Mouse (Mus musculus): ENCODE results near the gene Ubr7.

- TF ChIP-seq CTCF (IDR thresholded peaks at IDR 0.05; ENCODE audit: extremely low read depth, insufficient read depth, insufficient read length, insufficient replicate concordance) (no peak), POLR2A (IDR thresholded peaks at IDR 0.05; ENCODE audit: low read depth, low read length) (no peak)
Measured at GRCm38 (mm10) chr12:102722966-102723365, 34.8 kb upstream of the Ubr7 start.

Data from spleen, adult 2 months (tissue).